ENCODE assay signal across 8 mouse cellular contexts in genomic region chr9:108596998-108597764, GRCm38 (mm10). TPM values are rescaled to one million over a fixed set of nuclear protein-coding genes. Genes with fewer than 3 reads are reported as not detected.
A peak's percentile ranks its signal among the peaks of the same experiment; 100 is the strongest.
DNase-seq lines count a peak whose midpoint lies in the region; ATAC-seq lines count a peak whose summit lies in the region.

Gene P4htm (minus strand): TSS chr9:108597667.

- WGBS in hindbrain, embryonic 12.5 days, result 3% methylated on average over 65 of the region's 69 CpGs
- 12% methylated on average over 66 of the region's 69 CpGs for WGBS in macrophage (ENCODE audit: missing documents)

- H3K27ac ChIP-seq in hindbrain, embryonic 12.5 days, result peak within 1 kb of the TSS; percentile 74
- H3K27ac ChIP-seq in macrophage, result no peak within 1 kb of the TSS

- no peaks in the 10 kb centered on the region for H3K79me2 ChIP-seq in macrophage (ENCODE audit: inconsistent target)

- no peaks in the 10 kb centered on the region for H3K36me3 ChIP-seq in hindbrain, embryonic 12.5 days
- no peaks in the 10 kb centered on the region for H3K36me3 ChIP-seq in macrophage (ENCODE audit: inconsistent target)

- peak within 1 kb of the TSS; percentile 78 for H3K9ac ChIP-seq in hindbrain, embryonic 12.5 days

- H3K27me3 ChIP-seq in hindbrain, embryonic 12.5 days, result no peaks in the 10 kb centered on the region

- ATAC-seq in hindbrain, embryonic 12.5 days (ENCODE audit: low FRiP score), result peak; percentile 82

- H3K4me1 ChIP-seq in hindbrain, embryonic 12.5 days, result peaks cover 15% of the 10 kb centered on the region

- DNase-seq in NIH3T3 (ENCODE audit: low read depth), result peak; percentile 63
- peak; percentile 79 for DNase-seq in cerebellum, adult 9-10 months
- peak; percentile 61 to 65 for DNase-seq in frontal cortex, postnatal 25 days (ENCODE audit: low spot score in 2 of 2)
- peak; percentile 72 to 77 for DNase-seq in left cerebral cortex, adult 8-10 months (ENCODE audit: low spot score in 2 of 2)
- peak; percentile 82 for DNase-seq in retina, postnatal 1 day
- peak; percentile 44 to 47 for DNase-seq in urinary bladder, postnatal 36 days (ENCODE audit: low spot score in 2 of 2)

- no peaks in the 10 kb centered on the region for H3K9me3 ChIP-seq in hindbrain, embryonic 12.5 days (replicated peaks)

- H3K4me2 ChIP-seq in hindbrain, embryonic 12.5 days (replicated peaks), result peak within 1 kb of the TSS; percentile 83

- H3K4me3 ChIP-seq in hindbrain, embryonic 12.5 days, result peak within 1 kb of the TSS; percentile 69
- H3K4me3 ChIP-seq in macrophage (ENCODE audit: inconsistent target), result peak within 1 kb of the TSS; percentile 14; the same call in 1 of the 2 replicates

RNA-seq across cellular contexts. Expression of gene P4htm, which starts in this region (rescaled TPM):
- 19.0 and 19.9 TPM in 2 replicates for polyA plus RNA-seq in hindbrain, embryonic 12.5 days (2016; fragmentation: Nextera tagmentation; extraction: Ambion mirVana)
- 10 to 100 TPM; 87.5 to 98.6 (median 93.9) TPM for total RNA-seq in left cerebral cortex, adult 8-10 months (2022)
- 1 to 10 TPM in 14 of 26 experiments, under 1 TPM in 6, not detected in 6; 0.46 to 5.1 (median 1.7) TPM for total RNA-seq in macrophage (2018; cell fraction: chromatin; rRNA removed)
- total RNA-seq in macrophage (2018; cell fraction: cytosol; rRNA removed), result under 1 TPM in 25 of 26 experiments, not detected in 1; 0.12 to 0.92 (median 0.39) TPM
- total RNA-seq in macrophage (2018; cell fraction: nucleus; rRNA removed), result 1 to 10 TPM in 10 of 26 experiments, under 1 TPM in 10, not detected in 6; 0.26 to 3.2 (median 0.99) TPM
- 0.16 to 0.70 TPM (median 0.33 TPM) in 3 replicates for polyA plus RNA-seq in macrophage (2018)

Comparison
In these comparisons a context has a peak if more than half of its experiments do, and no peak if none do; other contexts are left out.
1. RNA of gene P4htm (polyA plus RNA-seq): 19.0 to 19.9 TPM in hindbrain, embryonic 12.5 days; 0.16 to 0.70 TPM in macrophage; every median in the first group is over 10 times any median in the second.
2. Peak in every context shown above with its lines, with median percentiles within 50 percentile points of each other: DNase-seq.